Mouse (Mus musculus) spleen, adult 12 weeks (tissue): Measurements from ENCODE around the gene Sema6d.

ENCODE experiments used
- DNase-seq: peaks from one replicate; pipeline ENCODE4 v3.0.0; 2022; ENCODE audit warnings: low spot score

The Sema6d gene

GRCm38 (mm10) chr2:124089813-124090230 lies at the start of gene Sema6d:
TSS of gene Sema6d (plus strand) at chr2:124089969.
- DNase-seq: no peak

GRCm38 (mm10) chr2:124059910-124060309 lies 29.9 kb upstream of the Sema6d start:
- no peak for DNase-seq

- DNase-seq: no peak
Observed at GRCm38 (mm10) chr2:124068380-124068779, 21.4 kb upstream of the Sema6d start.

- DNase-seq: no peak
Observed at GRCm38 (mm10) chr2:124070664-124071063, 19.1 kb upstream of the Sema6d start.

- DNase-seq: no peak
Observed at GRCm38 (mm10) chr2:124071380-124071779, 18.4 kb upstream of the Sema6d start.

GRCm38 (mm10) chr2:124090231-124091141 lies 717 bp downstream of the Sema6d start:
- no peak for DNase-seq

GRCm38 (mm10) chr2:124099697-124100096 lies 9.9 kb downstream of the Sema6d start:
- DNase-seq: no peak

GRCm38 (mm10) chr2:124100486-124101200 lies 10.9 kb downstream of the Sema6d start:
- DNase-seq: no peak

- DNase-seq: no peak
Observed at GRCm38 (mm10) chr2:124101201-124101517, 11.4 kb downstream of the Sema6d start.

GRCm38 (mm10) chr2:124101580-124101979 lies 11.8 kb downstream of the Sema6d start:
- no peak for DNase-seq

GRCm38 (mm10) chr2:124103277-124103676 lies 13.5 kb downstream of the Sema6d start:
- no peak for DNase-seq

- no peak for DNase-seq
Observed at GRCm38 (mm10) chr2:124118469-124119243, 28.9 kb downstream of the Sema6d start.

GRCm38 (mm10) chr2:124120355-124120754 lies 30.6 kb downstream of the Sema6d start:
- DNase-seq: no peak

- DNase-seq: no peak
Observed at GRCm38 (mm10) chr2:124121539-124121938, 31.8 kb downstream of the Sema6d start.

- no peak for DNase-seq
Observed at GRCm38 (mm10) chr2:124125504-124125903, 35.7 kb downstream of the Sema6d start.

- no peak for DNase-seq
Observed at GRCm38 (mm10) chr2:124126853-124127252, 37.1 kb downstream of the Sema6d start.

- no peak for DNase-seq
Observed at GRCm38 (mm10) chr2:124130876-124131275, 41.1 kb downstream of the Sema6d start.

GRCm38 (mm10) chr2:124141510-124142044 lies 51.8 kb downstream of the Sema6d start:
- no peak for DNase-seq

- no peak for DNase-seq
Observed at GRCm38 (mm10) chr2:124145528-124145927, 55.8 kb downstream of the Sema6d start.

GRCm38 (mm10) chr2:124158158-124158557 lies 68.4 kb downstream of the Sema6d start:
- DNase-seq: no peak

- DNase-seq: no peak
Observed at GRCm38 (mm10) chr2:124162001-124162599, 72.3 kb downstream of the Sema6d start.

GRCm38 (mm10) chr2:124168411-124168810 lies 78.6 kb downstream of the Sema6d start:
- no peak for DNase-seq
